Mouse (Mus musculus): ENCODE measurements around the gene Akt1. TPM values are rescaled to one million over a fixed set of nuclear protein-coding genes. Genes with fewer than 3 reads are reported as not detected.

Gene Akt1
- polyA plus RNA-seq, 1 experiment: 70.4 TPM

GRCm38 (mm10) chr12:112651778-112652439, 22.8 kb downstream of the Akt1 start:
- Histone ChIP-seq H3K4me1 (ENCODE audit: control insufficient read depth, insufficient read depth, low read length) (no peaks in the 10 kb centered on the region), H3K9ac (ENCODE audit: low read depth, poor library complexity, severe bottlenecking) (no peak overlapping the region), H3K4me3 (ENCODE audit: low read depth, low read length) (no peak overlapping the region), H3K9me3 (replicated peaks; ENCODE audit: control insufficient read depth, insufficient read depth, low read length, poor library complexity, severe bottlenecking) (no peaks in the 10 kb centered on the region), H3K27ac (ENCODE audit: insufficient read depth, low read length) (no peak overlapping the region), H3K27me3 (ENCODE audit: control insufficient read depth, insufficient read depth, low read length, poor library complexity, severe bottlenecking) (no peaks in the 10 kb centered on the region), H3K36me3 (ENCODE audit: control insufficient read depth, insufficient read depth, low read length, poor library complexity, severe bottlenecking) (peaks cover 15% of the 10 kb centered on the region)
- TF ChIP-seq POLR2A (IDR thresholded peaks at IDR 0.05; ENCODE audit: insufficient read depth, low read length) (no peak), CTCF (IDR thresholded peaks at IDR 0.05; ENCODE audit: low read depth, low read length) (no peak), EP300 (IDR thresholded peaks at IDR 0.05; ENCODE audit: insufficient read depth, low read depth, low read length) (no peak)

GRCm38 (mm10) chr12:112648081-112648480, 26.6 kb downstream of the Akt1 start:
- Histone ChIP-seq H3K4me1 (ENCODE audit: control insufficient read depth, insufficient read depth, low read length) (no peaks in the 10 kb centered on the region), H3K9me3 (replicated peaks; ENCODE audit: control insufficient read depth, insufficient read depth, low read length, poor library complexity, severe bottlenecking) (no peaks in the 10 kb centered on the region), H3K36me3 (ENCODE audit: control insufficient read depth, insufficient read depth, low read length, poor library complexity, severe bottlenecking) (peaks cover 13% of the 10 kb centered on the region), H3K4me3 (ENCODE audit: low read depth, low read length) (no peak overlapping the region), H3K27ac (ENCODE audit: insufficient read depth, low read length) (no peak overlapping the region), H3K27me3 (ENCODE audit: control insufficient read depth, insufficient read depth, low read length, poor library complexity, severe bottlenecking) (no peaks in the 10 kb centered on the region), H3K9ac (ENCODE audit: low read depth, poor library complexity, severe bottlenecking) (no peak overlapping the region)
- TF ChIP-seq EP300 (IDR thresholded peaks at IDR 0.05; ENCODE audit: insufficient read depth, low read depth, low read length) (no peak), CTCF (IDR thresholded peaks at IDR 0.05; ENCODE audit: low read depth, low read length) (no peak), POLR2A (IDR thresholded peaks at IDR 0.05; ENCODE audit: insufficient read depth, low read length) (no peak)

GRCm38 (mm10) chr12:112646139-112646538, 28.5 kb downstream of the Akt1 start:
- Histone ChIP-seq H3K9me3 (replicated peaks; ENCODE audit: control insufficient read depth, insufficient read depth, low read length, poor library complexity, severe bottlenecking) (no peaks in the 10 kb centered on the region), H3K27me3 (ENCODE audit: control insufficient read depth, insufficient read depth, low read length, poor library complexity, severe bottlenecking) (no peaks in the 10 kb centered on the region), H3K9ac (ENCODE audit: low read depth, poor library complexity, severe bottlenecking) (peak overlapping the region; percentile 89), H3K4me3 (ENCODE audit: low read depth, low read length) (peak overlapping the region; percentile 3; the same call in 1 of the 2 replicates), H3K4me1 (ENCODE audit: control insufficient read depth, insufficient read depth, low read length) (no peaks in the 10 kb centered on the region), H3K27ac (ENCODE audit: insufficient read depth, low read length) (no peak overlapping the region), H3K36me3 (ENCODE audit: control insufficient read depth, insufficient read depth, low read length, poor library complexity, severe bottlenecking) (peaks cover 13% of the 10 kb centered on the region)
- no peak for TF ChIP-seq POLR2A (IDR thresholded peaks at IDR 0.05; ENCODE audit: insufficient read depth, low read length)
- no peak for TF ChIP-seq CTCF (IDR thresholded peaks at IDR 0.05; ENCODE audit: low read depth, low read length)
- no peak for TF ChIP-seq EP300 (IDR thresholded peaks at IDR 0.05; ENCODE audit: insufficient read depth, low read depth, low read length)

GRCm38 (mm10) chr12:112644855-112645506, 29.7 kb downstream of the Akt1 start:
- TF ChIP-seq POLR2A (IDR thresholded peaks at IDR 0.05; ENCODE audit: insufficient read depth, low read length) (peak; percentile 73), CTCF (IDR thresholded peaks at IDR 0.05; ENCODE audit: low read depth, low read length) (no peak)
- no peaks in the 10 kb centered on the region for H3K27me3 ChIP-seq (ENCODE audit: control insufficient read depth, insufficient read depth, low read length, poor library complexity, severe bottlenecking)
- H3K36me3 ChIP-seq (ENCODE audit: control insufficient read depth, insufficient read depth, low read length, poor library complexity, severe bottlenecking): peaks cover 13% of the 10 kb centered on the region
- H3K9ac ChIP-seq (ENCODE audit: low read depth, poor library complexity, severe bottlenecking): peak overlapping the region; percentile 89
- H3K9me3 ChIP-seq (replicated peaks; ENCODE audit: control insufficient read depth, insufficient read depth, low read length, poor library complexity, severe bottlenecking): no peaks in the 10 kb centered on the region
- no peak overlapping the region; the same call in 1 of the 2 replicates for H3K27ac ChIP-seq (ENCODE audit: insufficient read depth, low read length)
- no peaks in the 10 kb centered on the region for H3K4me1 ChIP-seq (ENCODE audit: control insufficient read depth, insufficient read depth, low read length)
- H3K4me3 ChIP-seq (ENCODE audit: low read depth, low read length): peak overlapping the region; percentile 90

DNA sequence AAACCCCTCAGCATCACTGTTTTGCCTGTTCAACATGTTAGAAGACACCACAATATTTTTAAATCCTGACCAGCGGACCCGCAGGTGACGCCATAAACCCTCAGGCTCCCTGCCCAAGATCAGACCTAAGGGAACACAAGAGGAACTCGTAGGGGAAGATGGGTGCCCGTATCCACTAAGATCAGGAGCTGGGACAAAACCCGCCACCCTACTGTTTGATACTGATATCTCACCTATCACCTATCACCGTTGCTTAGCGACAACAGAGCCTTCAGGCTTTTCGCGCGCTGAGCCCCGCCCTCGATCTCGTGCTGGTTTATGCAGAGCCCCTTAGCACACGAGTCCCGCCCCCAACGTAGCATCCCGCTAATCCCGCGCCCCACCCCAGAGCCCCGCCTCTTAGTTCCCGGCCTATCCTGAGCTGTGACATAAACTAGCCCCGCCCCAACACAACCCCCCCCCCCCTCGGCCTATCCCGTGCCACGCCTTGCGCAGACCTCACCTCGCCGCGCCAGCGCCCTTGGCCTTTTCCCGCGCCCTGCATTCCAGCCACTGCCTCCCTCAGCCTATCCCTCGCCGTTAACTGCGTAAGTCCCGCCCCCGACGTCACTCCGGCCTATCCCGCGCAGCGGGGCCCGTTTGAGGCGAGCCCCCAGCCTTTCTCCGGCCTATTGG, 30.4 kb downstream of the Akt1 start, which contains the start of gene Siva1:
Gene Siva1, plus strand, starts transcription at position 500 of the 675 bp plus-strand sequence.
- H3K27ac ChIP-seq (ENCODE audit: insufficient read depth, low read length): no peak within 1 kb of the TSS; the same call in 1 of the 2 replicates
- peaks cover 13% of the 10 kb centered on the region for H3K36me3 ChIP-seq (ENCODE audit: control insufficient read depth, insufficient read depth, low read length, poor library complexity, severe bottlenecking)
- TF ChIP-seq POLR2A (IDR thresholded peaks at IDR 0.05; ENCODE audit: insufficient read depth, low read length): no peak
- 0 out of 2 replicates have a peak, but pooled peaks have one; percentile 6 for TF ChIP-seq EP300 (IDR thresholded peaks at IDR 0.05; ENCODE audit: insufficient read depth, low read depth, low read length)
- TF ChIP-seq CTCF (IDR thresholded peaks at IDR 0.05; ENCODE audit: low read depth, low read length): no peak
- no peaks in the 10 kb centered on the region for H3K4me1 ChIP-seq (ENCODE audit: control insufficient read depth, insufficient read depth, low read length)
- H3K27me3 ChIP-seq (ENCODE audit: control insufficient read depth, insufficient read depth, low read length, poor library complexity, severe bottlenecking): no peaks in the 10 kb centered on the region
- H3K9ac ChIP-seq (ENCODE audit: low read depth, poor library complexity, severe bottlenecking): peak within 1 kb of the TSS; percentile 89
- H3K9me3 ChIP-seq (replicated peaks; ENCODE audit: control insufficient read depth, insufficient read depth, low read length, poor library complexity, severe bottlenecking): no peaks in the 10 kb centered on the region
- peak within 1 kb of the TSS; percentile 90 for H3K4me3 ChIP-seq (ENCODE audit: low read depth, low read length)

Data from ES-Bruce4 (cell line).